Mouse (Mus musculus): ENCODE data around the gene Tpcn2. TPM values are rescaled to one million over a fixed set of nuclear protein-coding genes. Genes with fewer than 3 reads are reported as not detected.

Tpcn2 gene
- total and polyA plus RNA-seq, 3 experiments = 3.7 to 7.3 (median 7.2) TPM

- no peak overlapping the region for H3K4me3 ChIP-seq (replicated peaks in 1 of 3; ENCODE audit: low read depth in 2 of 3, low read length in 2 of 3, poor library complexity in 1 of 3)
- in situ Hi-C loops (cut with MboI; ENCODE audit: low pct_ligation_motif_present, low pct_unique_long_range_greater_than_20kb, low sequenced_read_pairs) (no loop called here), dilution Hi-C loops (cut with MboI; ENCODE audit: extremely low pct_ligation_motif_present, extremely low pct_unique_long_range_greater_than_20kb, low sequenced_read_pairs) (no loop called here)
- no peak for TF ChIP-seq USF2 (conservative IDR thresholded peaks at IDR 0.05; ENCODE audit: low read depth, low read length)
- TF ChIP-seq MYC (IDR thresholded peaks at IDR 0.05; ENCODE audit: low read depth, low read length) = no peak
- TF ChIP-seq ZNF384 (IDR thresholded peaks at IDR 0.05; ENCODE audit: low read depth, low read length) = no peak
- no peak for TF ChIP-seq EP300 (IDR thresholded peaks at IDR 0.05; ENCODE audit: low read length)
- TF ChIP-seq NELFE (IDR thresholded peaks at IDR 0.05; ENCODE audit: low read depth, low read length) = no peak
- no peak for TF ChIP-seq GABPA (IDR thresholded peaks at IDR 0.05; ENCODE audit: insufficient replicate concordance, low read depth, low read length)
- TF ChIP-seq POLR2AphosphoS2 (IDR thresholded peaks at IDR 0.05; ENCODE audit: low read depth, low read length) = no peak
- no peak overlapping the region for H3K9ac ChIP-seq (ENCODE audit: insufficient read depth, low read depth)
- no peaks in the 10 kb centered on the region for H3K9me3 ChIP-seq (replicated peaks; ENCODE audit: low read length)
- H3K36me3 ChIP-seq (replicated peaks in 1 of 2; ENCODE audit: control insufficient read depth in 1 of 2, insufficient read depth in 1 of 2, low read length in 1 of 2) = no peaks in the 10 kb centered on the region
- no peak for DNase-seq (ENCODE audit: extremely low read depth)
- H3K4me2 ChIP-seq (ENCODE audit: insufficient read depth, low read depth, poor library complexity, severe bottlenecking) = no peak overlapping the region
- H3K27me3 ChIP-seq (replicated peaks) = peaks cover 80% of the 10 kb centered on the region
- H3K27ac ChIP-seq (ENCODE audit: insufficient read depth, low read depth) = no peak overlapping the region
- H3K4me1 ChIP-seq (ENCODE audit: control insufficient read depth in 1 of 2, insufficient read depth in 2 of 2) = peaks cover 0 to 3% of the 10 kb centered on the region in 2 experiments; a peak in 2 of 4 replicates
- no peaks in the 10 kb centered on the region for H3K79me2 ChIP-seq (replicated peaks; ENCODE audit: control insufficient read depth, extremely low read depth, insufficient read depth, poor library complexity, severe bottlenecking)
Measured at GRCm38 (mm10) chr7:145291847-145292246, 8.0 kb upstream of the Tpcn2 start.

DNA sequence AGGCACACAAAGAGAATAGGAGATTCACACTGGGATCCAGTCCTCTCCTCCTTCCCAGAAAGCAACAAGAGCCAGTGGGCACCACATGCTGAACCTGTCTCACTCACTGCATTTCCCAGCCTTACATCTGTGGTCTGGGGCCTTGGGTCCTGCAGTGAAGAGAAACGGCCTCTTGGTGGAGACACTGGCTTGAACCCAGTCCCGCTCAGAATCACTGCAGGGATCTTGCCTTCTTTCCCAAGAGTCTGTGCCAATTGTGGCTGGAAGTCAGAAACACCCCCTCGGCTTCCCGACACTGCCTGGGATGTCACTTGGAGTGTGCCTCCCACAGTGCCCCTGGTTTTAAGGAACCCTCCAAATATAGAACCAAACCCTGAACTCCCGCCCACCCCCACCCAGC is 5.5 kb upstream of the Tpcn2 start:
- H3K79me2 ChIP-seq (replicated peaks; ENCODE audit: control insufficient read depth, extremely low read depth, insufficient read depth, poor library complexity, severe bottlenecking) = no peaks in the 10 kb centered on the region
- peaks cover 57% of the 10 kb centered on the region for H3K27me3 ChIP-seq (replicated peaks)
- dilution Hi-C loops (cut with MboI; ENCODE audit: extremely low pct_ligation_motif_present, extremely low pct_unique_long_range_greater_than_20kb, low sequenced_read_pairs) (no loop called here), in situ Hi-C loops (cut with MboI; ENCODE audit: low pct_ligation_motif_present, low pct_unique_long_range_greater_than_20kb, low sequenced_read_pairs) (no loop called here)
- H3K4me3 ChIP-seq (replicated peaks in 1 of 3; ENCODE audit: low read depth in 2 of 3, low read length in 2 of 3, poor library complexity in 1 of 3) = no peak overlapping the region
- no peak overlapping the region for H3K4me2 ChIP-seq (ENCODE audit: insufficient read depth, low read depth, poor library complexity, severe bottlenecking)
- DNase-seq (ENCODE audit: extremely low read depth) = peak; percentile 20
- H3K36me3 ChIP-seq (replicated peaks in 1 of 2; ENCODE audit: control insufficient read depth in 1 of 2, insufficient read depth in 1 of 2, low read length in 1 of 2) = no peaks in the 10 kb centered on the region
- H3K4me1 ChIP-seq (ENCODE audit: control insufficient read depth in 1 of 2, insufficient read depth in 2 of 2) = peaks cover 0 to 5% of the 10 kb centered on the region in 2 experiments; a peak in 2 of 4 replicates
- H3K9ac ChIP-seq (ENCODE audit: insufficient read depth, low read depth) = no peak overlapping the region
- no peaks in the 10 kb centered on the region for H3K9me3 ChIP-seq (replicated peaks; ENCODE audit: low read length)
- H3K27ac ChIP-seq (ENCODE audit: insufficient read depth, low read depth) = no peak overlapping the region
- TF ChIP-seq ZMIZ1 (IDR thresholded peaks at IDR 0.05; ENCODE audit: low read depth, low read length) (no peak), CTCF (conservative IDR thresholded peaks at IDR 0.05 in 1 of 2, IDR thresholded peaks at IDR 0.05 in 1 of 2; ENCODE audit: low read depth in 2 of 2, low read length in 2 of 2) (peak in 1 of 2 experiments; percentile 64; a peak in 2 of 4 replicates), E2F4 (IDR thresholded peaks at IDR 0.05; ENCODE audit: insufficient replicate concordance, low read depth, low read length) (no peak), SIN3A (IDR thresholded peaks at IDR 0.05; ENCODE audit: low read length) (no peak), JUND (conservative IDR thresholded peaks at IDR 0.05; ENCODE audit: low read depth, low read length) (no peak), SMC3 (IDR thresholded peaks at IDR 0.05; ENCODE audit: low read depth, low read length) (peak; percentile 63), ETS1 (conservative IDR thresholded peaks at IDR 0.05; ENCODE audit: low read depth, low read length) (no peak), IRF4 (IDR thresholded peaks at IDR 0.05; ENCODE audit: low read depth, low read length) (no peak), MAX (IDR thresholded peaks at IDR 0.05; ENCODE audit: low read length) (no peak), GABPA (IDR thresholded peaks at IDR 0.05; ENCODE audit: insufficient replicate concordance, low read depth, low read length) (no peak), KAT2A (IDR thresholded peaks at IDR 0.05; ENCODE audit: insufficient replicate concordance, low read length) (no peak), RAD21 (IDR thresholded peaks at IDR 0.05; ENCODE audit: low read depth, low read length) (peak; percentile 59), MAFK (IDR thresholded peaks at IDR 0.05; ENCODE audit: insufficient replicate concordance, low read length) (no peak)

Data from CH12.LX (cell line).